Mouse (Mus musculus) urinary bladder, adult 18-20 months (tissue): ENCODE data around the gene Evl.

Experiments used
- DNase-seq, 2 experiments: peaks; one replicate each; pipeline ENCODE4 v3.0.0; 2022; ENCODE audit warnings: low spot score in 2 of 2, mixed read lengths in 2 of 2

The Evl gene

GRCm38 (mm10) chr12:108591586-108591985 lies 37.1 kb downstream of the Evl start:
- DNase-seq: no peak

- DNase-seq: no peak
Measured at GRCm38 (mm10) chr12:108592866-108593265, 38.3 kb downstream of the Evl start.

GRCm38 (mm10) chr12:108600864-108601263 lies 46.3 kb downstream of the Evl start:
- no peak for DNase-seq

GRCm38 (mm10) chr12:108601326-108601725 lies 46.8 kb downstream of the Evl start:
- DNase-seq: no peak

GRCm38 (mm10) chr12:108604546-108604945 lies 50.0 kb downstream of the Evl start:
- DNase-seq: no peak

GRCm38 (mm10) chr12:108605521-108606281 lies 51.2 kb downstream of the Evl start:
- DNase-seq: no peak

- no peak for DNase-seq
Measured at GRCm38 (mm10) chr12:108606321-108606720, 51.8 kb downstream of the Evl start.

- DNase-seq: no peak
Measured at GRCm38 (mm10) chr12:108609446-108609845, 54.9 kb downstream of the Evl start.

GRCm38 (mm10) chr12:108610255-108610654 lies 55.7 kb downstream of the Evl start:
- DNase-seq: no peak

- peak; percentile 42 to 51 for DNase-seq
Measured at GRCm38 (mm10) chr12:108613081-108613480, 58.6 kb downstream of the Evl start.

- DNase-seq: no peak
Measured at GRCm38 (mm10) chr12:108617511-108617910, 63.0 kb downstream of the Evl start.

GRCm38 (mm10) chr12:108619853-108620416 lies 65.4 kb downstream of the Evl start:
- DNase-seq: no peak

GRCm38 (mm10) chr12:108622406-108622805 lies 67.9 kb downstream of the Evl start:
- no peak for DNase-seq

- DNase-seq: no peak
Measured at GRCm38 (mm10) chr12:108629556-108629955, 75.0 kb downstream of the Evl start.

GRCm38 (mm10) chr12:108630741-108631688 lies 76.5 kb downstream of the Evl start:
- DNase-seq: peak in 1 of 2 experiments; percentile 19

GRCm38 (mm10) chr12:108632501-108632900 lies 78.0 kb downstream of the Evl start:
- no peak for DNase-seq

GRCm38 (mm10) chr12:108634031-108634430 lies 79.5 kb downstream of the Evl start:
- no peak for DNase-seq

- no peak for DNase-seq
Measured at GRCm38 (mm10) chr12:108635501-108635900, 81.0 kb downstream of the Evl start.

- DNase-seq: no peak
Measured at GRCm38 (mm10) chr12:108637440-108637839, 82.9 kb downstream of the Evl start.

- DNase-seq: no peak
Measured at GRCm38 (mm10) chr12:108639126-108639525, 84.6 kb downstream of the Evl start.

- DNase-seq: no peak
Measured at GRCm38 (mm10) chr12:108642019-108642418, 87.5 kb downstream of the Evl start.

- DNase-seq: no peak
Measured at GRCm38 (mm10) chr12:108646234-108646633, 91.7 kb downstream of the Evl start.
